Mouse (Mus musculus) heart, embryonic 16.5 days (tissue): Measurements from ENCODE around the gene Slc39a9. TPM values are rescaled to one million over a fixed set of nuclear protein-coding genes. Genes with fewer than 3 reads are reported as not detected.

Source experiments
- ATAC-seq: fragments of 200-750 bp; cut with Nextera tagmentation; replicated peaks from 2 replicates; pipeline ENCODE4 v1.8.0; 2017; ENCODE audit warnings: moderate number of reproducible peaks; ENCODE audit not compliant: insufficient read depth, low FRiP score; ENCODE audit errors: extremely low read depth
- H3K27ac ChIP-seq: fragments of 300-500 bp; sonication (generic); 2 replicates; pipeline ENCODE4 v1.5.1; 2014; ENCODE audit warnings: mild to moderate bottlenecking, low read length, control low read depth, moderate library complexity
- H3K27me3 ChIP-seq: fragments of 300-500 bp; sonication (generic); 2 replicates; pipeline ENCODE4 v1.6.1; 2014; ENCODE audit warnings: low read length, mixed read lengths; ENCODE audit not compliant: control insufficient read depth, insufficient read depth
- H3K36me3 ChIP-seq: fragments of 300-500 bp; sonication (generic); 2 replicates; pipeline ENCODE4 v1.6.1; 2014; ENCODE audit not compliant: control insufficient read depth, insufficient read depth
- H3K4me1 ChIP-seq: fragments of 300-500 bp; sonication (generic); 2 replicates; pipeline ENCODE4 v1.6.1; 2014; ENCODE audit warnings: low read length, mixed read lengths; ENCODE audit not compliant: control insufficient read depth, insufficient read depth
- H3K4me2 ChIP-seq: fragments of 300-500 bp; sonication (generic); 2 replicates; pipeline ENCODE4 v1.6.1; 2014; ENCODE audit warnings: low read depth, mild to moderate bottlenecking, control low read depth, low read length
- H3K4me3 ChIP-seq: fragments of 300-500 bp; sonication (generic); 2 replicates; pipeline ENCODE4 v1.5.1; 2014; ENCODE audit warnings: mild to moderate bottlenecking, control low read depth, low read length
- H3K9ac ChIP-seq: fragments of 300-500 bp; sonication (generic); 2 replicates; pipeline ENCODE4 v1.6.1; 2014; ENCODE audit warnings: low read length, control low read depth
- H3K9me3 ChIP-seq: fragments of 300-500 bp; sonication (generic); replicated peaks from 2 replicates; pipeline ENCODE4 v1.6.1; 2016; ENCODE audit warnings: low read length; ENCODE audit not compliant: control insufficient read depth
- WGBS: fragments of 180-500 bp; shearing (Covaris S2); extraction: QIAGEN DNeasy Blood & Tissue Kit; methylation state at CpG from one replicate; pipeline ENCODE4 v1.1.7; 2014; 5-methylcytosine and 5-hydroxymethylcytosine counted together
- polyA plus RNA-seq: library from polyadenylated mRNA; unstranded; fragments of >200 nt; fragmentation: Nextera tagmentation; extraction: Ambion mirVana; gene quantifications from 2 replicates; pipeline ENCODE4 v1.2.1, GENCODE M21; 2015

Slc39a9 gene
- polyA plus RNA-seq, 1 experiment from 2014 or later, result 17.5 TPM

GRCm38 (mm10) chr12:80673170-80673569 lies 29.5 kb downstream of the Slc39a9 start:
- H3K27me3 ChIP-seq, result no peaks in the 10 kb centered on the region
- no peak overlapping the region for H3K27ac ChIP-seq
- H3K36me3 ChIP-seq, result peaks cover 18% of the 10 kb centered on the region
- no peak overlapping the region for H3K9ac ChIP-seq
- no peaks in the 10 kb centered on the region for H3K4me1 ChIP-seq
- no peaks in the 10 kb centered on the region for H3K9me3 ChIP-seq
- 12% methylated on average over 3 of the region's 3 CpGs for WGBS
- H3K4me3 ChIP-seq, result no peak overlapping the region
- H3K4me2 ChIP-seq, result no peak overlapping the region
- no peak for ATAC-seq

DNA sequence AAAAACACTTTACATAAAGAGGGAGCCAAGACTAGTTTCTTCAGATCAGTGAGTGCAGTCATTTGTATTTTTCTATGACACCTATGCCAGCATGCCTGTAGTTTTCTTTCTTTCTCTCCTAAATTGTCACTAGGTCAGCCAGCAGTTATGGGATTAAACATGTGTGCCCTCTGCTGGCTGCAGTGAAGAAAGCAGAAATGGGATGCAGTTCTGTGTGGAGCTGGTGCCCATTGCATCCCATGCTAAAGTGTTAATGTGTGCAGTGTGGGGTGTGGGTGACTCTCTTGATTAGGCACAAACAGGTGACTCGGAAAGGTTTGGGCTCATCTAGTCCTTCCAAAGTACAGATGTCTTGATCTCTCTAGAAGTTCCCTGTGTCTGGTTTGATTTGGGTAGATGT lies 37.7 kb downstream of the Slc39a9 start:
- Histone ChIP-seq H3K27ac (no peak overlapping the region), H3K4me2 (no peak overlapping the region), H3K9ac (no peak overlapping the region), H3K4me3 (no peak overlapping the region), H3K9me3 (no peaks in the 10 kb centered on the region), H3K27me3 (no peaks in the 10 kb centered on the region), H3K4me1 (no peaks in the 10 kb centered on the region), H3K36me3 (peaks cover 6% of the 10 kb centered on the region)
- 61% methylated on average over 1 of the region's 1 CpGs for WGBS
- ATAC-seq, result no peak

- 90% methylated on average over 3 of the region's 3 CpGs for whole genome bisulfite sequencing
- no peak overlapping the region for H3K4me2 ChIP-seq
These were observed 39.9 kb downstream of the Slc39a9 start for GRCm38 (mm10) chr12:80683554-80683953.

GRCm38 (mm10) chr12:80684316-80684715 lies 40.6 kb downstream of the Slc39a9 start:
- ATAC-seq, result no peak
- H3K27me3 ChIP-seq, result no peaks in the 10 kb centered on the region
- no peaks in the 10 kb centered on the region for H3K9me3 ChIP-seq
- H3K4me1 ChIP-seq, result peaks cover 8% of the 10 kb centered on the region
- H3K9ac ChIP-seq, result no peak overlapping the region
- no peak overlapping the region for H3K27ac ChIP-seq
- no peak overlapping the region for H3K4me3 ChIP-seq
- WGBS, result 92% methylated on average over 3 of the region's 3 CpGs
- peaks cover 2% of the 10 kb centered on the region; the same call in 1 of the 2 replicates for H3K36me3 ChIP-seq
- H3K4me2 ChIP-seq, result no peak overlapping the region

More at GRCm38 (mm10) chr12:80683554-80683953, 39.9 kb downstream of the Slc39a9 start:
- peaks cover 3% of the 10 kb centered on the region; the same call in 1 of the 2 replicates for H3K36me3 ChIP-seq
- H3K4me3 ChIP-seq, result no peak overlapping the region
- no peaks in the 10 kb centered on the region for H3K9me3 ChIP-seq
- H3K27ac ChIP-seq, result no peak overlapping the region
- H3K9ac ChIP-seq, result no peak overlapping the region
- no peaks in the 10 kb centered on the region for H3K27me3 ChIP-seq
- peaks cover 8% of the 10 kb centered on the region for H3K4me1 ChIP-seq
- no peak for ATAC-seq

DNA sequence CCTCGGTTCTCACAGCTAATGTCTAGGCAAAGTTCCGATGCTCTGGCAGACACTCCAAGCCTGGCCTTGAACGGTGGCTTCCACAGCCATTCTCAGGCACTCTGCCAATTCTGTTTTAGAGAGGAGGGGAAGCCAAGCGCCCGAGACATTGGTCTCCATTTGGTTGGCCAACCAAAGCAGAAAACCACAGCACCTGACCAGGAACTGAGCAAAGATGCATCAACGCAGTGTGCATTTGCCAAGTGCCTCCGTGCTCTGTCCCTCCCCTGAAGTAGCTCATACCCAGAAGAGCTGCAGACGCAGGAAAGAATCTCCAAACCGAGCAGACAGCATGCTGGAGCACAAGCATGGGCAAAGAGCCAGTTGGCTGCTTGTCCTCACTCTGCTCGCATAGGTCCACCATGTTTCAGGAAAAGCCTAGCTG lies 44.1 kb downstream of the Slc39a9 start:
- Histone ChIP-seq H3K4me2 (peak overlapping the region; percentile 46), H3K9me3 (no peaks in the 10 kb centered on the region), H3K27ac (0 out of 2 replicates have a peak overlapping the region, but pooled peaks have one; percentile 10), H3K4me3 (no peak overlapping the region), H3K27me3 (peaks cover 8% of the 10 kb centered on the region), H3K9ac (no peak overlapping the region), H3K4me1 (peaks cover 8% of the 10 kb centered on the region), H3K36me3 (no peaks in the 10 kb centered on the region)
- WGBS, result 25% methylated on average over 10 of the region's 10 CpGs
- ATAC-seq, result peak; percentile 73

- WGBS, result 60% methylated on average over 5 of the region's 5 CpGs
- Histone ChIP-seq H3K4me1 (peaks cover 14% of the 10 kb centered on the region), H3K9ac (no peak overlapping the region), H3K27ac (no peak overlapping the region), H3K27me3 (peaks cover 23% of the 10 kb centered on the region), H3K36me3 (no peaks in the 10 kb centered on the region), H3K9me3 (no peaks in the 10 kb centered on the region), H3K4me3 (no peak overlapping the region), H3K4me2 (no peak overlapping the region)
- ATAC-seq, result no peak
These were observed 46.0 kb downstream of the Slc39a9 start for GRCm38 (mm10) chr12:80689696-80690095.

DNA sequence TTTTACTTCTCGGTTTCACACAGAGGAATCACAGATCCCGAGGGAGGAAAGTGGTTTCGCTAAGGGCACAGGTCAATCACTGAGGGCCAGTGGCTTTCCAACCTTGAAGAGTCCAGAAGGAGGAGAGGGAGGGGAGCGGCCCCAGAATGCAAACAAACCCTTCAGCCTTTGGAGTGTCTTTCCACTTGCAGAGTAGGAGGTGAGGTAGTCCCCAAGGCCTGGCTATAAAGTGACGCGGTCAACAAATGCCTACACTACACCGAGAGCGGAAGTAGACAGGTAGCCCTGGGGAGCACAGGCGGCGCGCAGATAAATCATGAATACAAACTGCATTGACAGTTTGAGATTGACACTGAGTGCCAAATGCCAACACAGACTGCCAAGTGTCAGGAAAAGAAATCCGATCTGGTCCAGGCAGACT lies 48.0 kb downstream of the Slc39a9 start:
- H3K27me3 ChIP-seq, result peaks cover 26% of the 10 kb centered on the region
- H3K4me3 ChIP-seq, result no peak overlapping the region
- no peaks in the 10 kb centered on the region for H3K36me3 ChIP-seq
- 28% methylated on average over 12 of the region's 12 CpGs for WGBS
- peak overlapping the region; percentile 63; the same call in 1 of the 2 replicates for H3K4me2 ChIP-seq
- H3K27ac ChIP-seq, result no peak overlapping the region
- ATAC-seq, result no peak
- no peaks in the 10 kb centered on the region for H3K9me3 ChIP-seq
- peaks cover 14% of the 10 kb centered on the region for H3K4me1 ChIP-seq
- no peak overlapping the region for H3K9ac ChIP-seq

- H3K36me3 ChIP-seq, result no peaks in the 10 kb centered on the region
- WGBS, result 2% methylated on average over 52 of the region's 52 CpGs
- H3K9ac ChIP-seq, result peak within 1 kb of the TSS; percentile 5; the same call in 1 of the 2 replicates
- H3K27ac ChIP-seq, result no peak within 1 kb of the TSS
- peak within 1 kb of the TSS; percentile 63 for H3K4me2 ChIP-seq
- H3K9me3 ChIP-seq, result no peaks in the 10 kb centered on the region
- peaks cover 26% of the 10 kb centered on the region for H3K27me3 ChIP-seq
- H3K4me3 ChIP-seq, result peak within 1 kb of the TSS; percentile 43
- H3K4me1 ChIP-seq, result peaks cover 13% of the 10 kb centered on the region
- ATAC-seq, result 0 out of 2 replicates have a peak, but pooled peaks have one; percentile 34
These were observed 48.7 kb downstream of the Slc39a9 start, which contains the start of gene Plekhd1 for GRCm38 (mm10) chr12:80692269-80692972. Gene Plekhd1 (plus strand): TSS chr12:80692591.

DNA sequence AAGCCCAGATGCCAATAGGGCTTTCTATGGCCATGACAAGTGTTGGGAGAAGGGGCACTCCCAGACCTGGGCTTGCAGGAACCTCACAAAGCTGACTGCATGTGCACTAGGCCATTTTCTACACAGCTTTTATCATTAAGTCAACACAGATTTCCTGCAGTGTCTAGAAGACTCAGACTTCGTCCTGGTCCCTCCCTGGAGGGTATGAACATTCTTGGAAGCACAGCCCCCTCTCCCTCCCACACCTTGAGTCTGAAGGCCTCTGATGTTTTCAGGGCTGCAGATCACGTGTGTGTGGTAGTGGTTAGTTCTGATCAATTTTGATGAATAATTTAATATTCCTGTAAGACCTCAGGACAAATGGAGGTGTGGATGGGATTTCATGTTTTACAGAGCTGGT lies 50.0 kb downstream of the Slc39a9 start:
- ATAC-seq, result no peak
- peaks cover 7% of the 10 kb centered on the region for H3K4me1 ChIP-seq
- H3K36me3 ChIP-seq, result no peaks in the 10 kb centered on the region
- WGBS, result 54% methylated on average over 2 of the region's 2 CpGs
- H3K9ac ChIP-seq, result no peak overlapping the region
- no peak overlapping the region for H3K4me3 ChIP-seq
- no peak overlapping the region for H3K4me2 ChIP-seq
- no peak overlapping the region for H3K27ac ChIP-seq
- no peaks in the 10 kb centered on the region for H3K9me3 ChIP-seq
- H3K27me3 ChIP-seq, result peaks cover 26% of the 10 kb centered on the region
